Mouse (Mus musculus) gastrocnemius, postnatal 4 days (tissue): Measurements from ENCODE around the gene Mn1. TPM values are rescaled to one million over a fixed set of nuclear protein-coding genes. Genes with fewer than 3 reads are reported as not detected.

Experiments used
- DNase-seq, 2 experiments: peaks; one replicate each; pipeline ENCODE4 v3.0.0; 2021 to 2022; ENCODE audit warnings: low spot score in 2 of 2, mixed read lengths in 2 of 2
- total RNA-seq, 2 experiments: library from RNA; stranded (reverse); gene quantifications; 2 replicates each; pipeline ENCODE4 v1.2.3; 2021

Mn1 gene
- total RNA-seq, 2 experiments from 2014 or later = 24.4 to 27.4 TPM

- DNase-seq = peak in 1 of 2 experiments; percentile 56
These were observed 8.6 kb upstream of the Mn1 start for GRCm38 (mm10) chr5:111408470-111409105.

GRCm38 (mm10) chr5:111409412-111410044 is 7.6 kb upstream of the Mn1 start:
- DNase-seq = no peak

- no peak for DNase-seq
These were observed 6.5 kb upstream of the Mn1 start for GRCm38 (mm10) chr5:111410665-111411064.

- peak; percentile 73 to 86 for DNase-seq
These were observed 3.0 kb upstream of the Mn1 start for GRCm38 (mm10) chr5:111414192-111414591.

- DNase-seq = no peak
These were observed 2.4 kb upstream of the Mn1 start for GRCm38 (mm10) chr5:111414770-111415249.

DNA sequence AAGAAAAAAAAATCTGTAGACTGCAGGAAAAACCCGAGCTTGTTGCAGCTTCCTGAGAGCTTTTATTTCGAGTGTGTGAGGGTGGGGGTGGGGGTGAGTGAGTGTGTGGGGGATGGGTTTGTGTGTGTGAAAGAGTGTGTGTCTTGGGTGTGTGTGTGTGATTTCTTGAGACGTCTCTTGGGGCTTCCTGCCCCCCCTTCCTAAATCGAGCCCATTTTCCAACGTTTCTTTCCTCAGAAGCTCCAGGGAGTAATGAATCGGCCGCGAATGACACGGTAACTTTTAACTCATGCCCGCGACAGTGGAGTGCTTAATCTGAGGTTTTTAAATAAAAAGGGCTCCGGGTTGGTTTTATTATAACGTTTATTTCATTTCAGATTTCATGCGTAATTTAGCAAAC is 1.6 kb upstream of the Mn1 start:
- DNase-seq = no peak

- DNase-seq = no peak
These were observed 1.1 kb upstream of the Mn1 start for GRCm38 (mm10) chr5:111416048-111416447.

DNA sequence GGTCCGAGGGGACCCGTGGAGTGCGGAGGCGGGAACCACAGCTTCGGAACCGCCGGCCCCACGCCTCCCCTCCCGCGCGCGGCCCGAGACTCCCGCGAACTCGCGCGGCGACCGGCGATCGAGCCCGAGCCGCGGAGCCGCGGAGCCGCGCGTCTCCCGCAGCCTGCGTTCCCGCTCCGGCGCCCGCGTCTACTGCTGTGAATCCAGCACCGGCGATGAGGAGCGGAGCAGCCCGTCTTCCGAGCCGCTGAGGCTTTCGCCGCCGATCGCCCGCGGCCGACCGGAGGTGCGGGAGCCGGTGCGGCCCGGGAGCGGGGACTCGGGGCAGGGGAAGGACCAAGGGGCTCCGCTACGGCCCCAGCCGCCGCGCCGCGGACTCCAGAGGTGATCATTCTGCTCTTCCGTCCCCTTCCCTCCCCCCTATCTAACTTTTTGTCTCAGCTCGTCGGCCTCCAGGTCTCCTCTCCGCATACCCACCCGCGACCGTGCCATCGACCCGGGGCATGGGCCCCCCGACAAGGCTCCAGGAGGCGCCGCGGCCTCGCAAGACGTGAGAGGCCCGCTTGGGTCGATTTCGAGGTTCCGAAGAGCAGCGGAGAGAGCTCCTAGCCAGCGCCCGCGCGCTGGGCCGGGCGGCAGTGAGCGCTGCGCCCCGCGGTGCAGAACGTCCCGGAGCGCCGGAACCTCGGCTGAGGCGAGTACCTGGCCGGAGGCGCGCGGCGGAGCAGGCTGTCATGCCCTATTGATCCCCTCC is 393 bp downstream of the Mn1 start:
- DNase-seq = peak in 1 of 2 experiments; percentile 40

- DNase-seq = peak in 1 of 2 experiments; percentile 49
These were observed 1.3 kb downstream of the Mn1 start for GRCm38 (mm10) chr5:111418202-111419120.

GRCm38 (mm10) chr5:111419121-111419881 is 2.1 kb downstream of the Mn1 start:
- DNase-seq = no peak

DNA sequence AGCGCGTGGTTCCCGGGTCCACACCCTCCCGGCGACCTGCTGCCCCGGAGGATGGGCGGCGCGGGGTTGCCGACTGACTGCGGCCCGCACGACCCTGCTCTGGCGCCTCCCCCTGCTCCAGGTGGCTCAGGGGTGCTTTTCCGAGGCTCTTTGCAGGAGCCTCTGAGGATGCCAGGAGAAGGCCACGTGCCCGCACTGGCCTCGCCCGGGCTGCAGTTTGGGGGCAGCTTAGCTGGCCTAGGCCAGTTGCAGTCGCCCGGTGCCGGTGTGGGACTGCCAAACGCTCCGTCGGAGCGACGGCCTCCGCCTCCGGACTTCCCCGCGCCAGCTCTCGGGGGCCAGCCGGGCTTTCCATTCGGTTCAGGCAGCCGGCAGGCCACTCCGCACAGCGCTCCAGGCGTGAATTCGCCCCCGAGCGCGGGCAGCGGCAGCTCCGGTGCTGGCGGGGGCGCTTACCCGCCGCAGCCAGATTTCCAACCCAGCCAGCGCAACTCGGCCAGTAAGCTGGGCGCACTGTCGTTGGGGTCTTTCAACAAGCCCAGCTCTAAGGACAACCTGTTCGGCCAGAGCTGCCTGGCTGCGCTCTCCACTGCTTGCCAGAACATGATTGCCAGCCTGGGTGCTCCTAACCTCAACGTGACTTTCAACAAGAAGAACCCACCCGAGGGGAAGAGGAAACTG is 3.0 kb downstream of the Mn1 start:
- peak in 1 of 2 experiments; percentile 39 for DNase-seq

DNA sequence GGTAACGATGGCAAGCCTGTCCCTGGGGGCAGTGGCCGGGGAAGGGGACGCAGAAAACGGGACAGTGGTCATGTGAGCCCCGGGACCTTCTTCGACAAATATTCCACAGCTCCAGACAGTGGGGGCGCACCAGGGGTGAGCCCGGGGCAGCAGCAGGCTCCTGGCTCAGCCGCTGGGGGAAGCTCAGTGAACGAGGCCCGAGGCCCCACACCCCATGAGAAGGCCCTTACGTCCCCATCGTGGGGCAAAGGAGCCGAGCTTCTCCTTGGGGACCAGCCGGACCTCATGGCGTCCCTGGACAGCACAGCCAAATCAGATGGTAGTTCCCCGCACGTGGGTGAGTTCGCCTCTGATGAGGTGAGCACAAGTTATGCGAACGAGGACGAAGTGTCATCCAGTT is 3.7 kb downstream of the Mn1 start:
- no peak for DNase-seq

DNA sequence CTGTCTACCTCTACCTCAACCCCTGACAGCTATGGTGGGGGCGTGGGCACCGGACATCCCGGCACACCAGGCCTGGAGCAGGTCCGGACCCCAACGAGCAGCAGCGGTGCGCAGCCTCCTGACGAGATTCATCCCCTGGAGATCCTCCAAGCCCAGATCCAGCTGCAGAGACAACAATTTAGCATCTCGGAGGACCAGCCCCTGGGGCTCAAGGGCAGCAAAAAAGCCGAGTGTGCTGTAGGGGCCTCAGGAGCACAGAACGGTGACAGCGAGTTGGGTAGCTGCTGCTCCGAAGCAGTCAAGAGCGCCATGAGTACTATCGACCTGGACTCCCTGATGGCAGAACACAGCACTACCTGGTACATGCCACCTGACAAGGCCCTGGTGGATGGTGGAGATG is 4.3 kb downstream of the Mn1 start:
- DNase-seq = no peak

DNA sequence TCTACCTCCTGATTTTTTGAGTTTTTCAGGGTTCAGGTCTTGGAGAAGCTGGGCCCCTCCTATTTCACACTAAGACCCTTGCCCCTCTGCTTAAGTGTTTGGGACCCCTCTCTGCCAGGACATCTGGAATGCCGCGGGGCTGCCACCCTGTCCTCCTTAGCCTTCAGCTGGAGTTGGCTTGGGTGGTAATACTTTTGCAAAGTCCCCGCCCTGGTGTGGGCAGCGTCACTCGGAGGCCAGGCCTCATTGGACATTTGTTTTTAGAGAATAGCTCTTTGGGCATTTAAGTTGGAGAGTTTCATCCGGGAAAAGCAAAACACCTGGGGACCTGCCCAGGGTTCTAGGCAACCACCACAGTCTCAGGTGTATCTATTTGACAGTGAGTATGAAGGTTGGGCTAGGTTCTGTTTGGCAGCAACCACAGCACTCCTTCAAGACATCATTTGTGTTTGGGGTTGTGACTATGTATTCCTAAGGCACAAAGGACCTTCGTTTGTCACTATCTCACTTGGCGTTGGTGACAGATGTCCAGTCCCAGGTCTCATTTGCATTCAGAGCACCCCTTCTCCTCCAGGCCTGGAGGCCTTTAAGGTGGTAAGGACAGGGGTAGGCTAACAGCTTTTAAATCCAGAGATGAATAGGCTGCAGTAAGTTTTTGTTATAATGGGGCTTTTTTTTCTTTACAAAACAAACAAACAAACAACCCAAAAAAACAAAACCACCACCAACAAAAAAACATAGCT is 5.1 kb downstream of the Mn1 start:
- no peak for DNase-seq

- DNase-seq = no peak
These were observed 5.8 kb downstream of the Mn1 start for GRCm38 (mm10) chr5:111423011-111423410.

DNA sequence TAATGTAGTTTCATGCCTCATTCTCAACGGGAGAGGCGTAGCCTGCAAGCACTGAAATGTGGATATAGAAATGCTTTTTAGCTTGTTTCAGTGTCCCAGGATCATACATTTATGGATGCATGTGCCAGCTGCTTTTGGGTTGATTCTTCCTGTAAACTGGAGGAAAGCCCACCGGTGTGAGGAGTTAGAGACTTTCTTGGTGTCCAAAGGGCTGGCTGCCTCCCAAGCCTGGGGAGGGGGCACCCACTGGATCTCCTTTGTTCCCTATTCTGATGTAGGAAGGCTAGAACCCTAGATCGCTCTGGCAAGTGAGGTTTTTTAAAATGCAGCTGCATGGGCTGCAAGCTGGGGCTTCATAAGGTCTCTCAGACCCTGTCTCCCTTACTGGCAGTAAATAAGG is 6.5 kb downstream of the Mn1 start:
- DNase-seq = no peak

DNA sequence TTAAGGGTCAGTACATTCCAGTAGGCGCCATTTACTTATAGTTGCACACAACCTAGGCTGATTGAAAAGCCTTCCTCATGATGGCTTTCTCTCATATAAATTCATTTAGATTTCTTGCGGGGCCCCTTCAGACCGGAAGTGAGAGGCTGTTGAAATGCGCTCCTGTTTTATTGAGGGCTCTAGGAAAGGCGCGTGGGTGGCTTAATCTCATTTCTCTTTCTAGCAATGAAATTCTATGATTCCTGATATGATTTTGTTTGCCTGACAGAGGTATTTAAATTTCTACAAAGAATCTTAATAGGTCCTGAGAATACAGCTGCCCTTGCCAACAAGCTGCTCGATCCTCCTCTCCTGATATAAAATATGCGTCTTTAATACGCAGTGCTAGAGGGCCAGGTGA is 8.7 kb downstream of the Mn1 start:
- no peak for DNase-seq

GRCm38 (mm10) chr5:111426249-111426648 is 9.1 kb downstream of the Mn1 start:
- DNase-seq = no peak

GRCm38 (mm10) chr5:111428882-111429281 is 11.7 kb downstream of the Mn1 start:
- no peak for DNase-seq
